Mouse (Mus musculus): ENCODE data around the gene Sox2. TPM values are rescaled to one million over a fixed set of nuclear protein-coding genes. Genes with fewer than 3 reads are reported as not detected.

Gene Sox2
- polyA plus RNA-seq, 1 experiment from 2014 or later = 0.14 TPM

DNA sequence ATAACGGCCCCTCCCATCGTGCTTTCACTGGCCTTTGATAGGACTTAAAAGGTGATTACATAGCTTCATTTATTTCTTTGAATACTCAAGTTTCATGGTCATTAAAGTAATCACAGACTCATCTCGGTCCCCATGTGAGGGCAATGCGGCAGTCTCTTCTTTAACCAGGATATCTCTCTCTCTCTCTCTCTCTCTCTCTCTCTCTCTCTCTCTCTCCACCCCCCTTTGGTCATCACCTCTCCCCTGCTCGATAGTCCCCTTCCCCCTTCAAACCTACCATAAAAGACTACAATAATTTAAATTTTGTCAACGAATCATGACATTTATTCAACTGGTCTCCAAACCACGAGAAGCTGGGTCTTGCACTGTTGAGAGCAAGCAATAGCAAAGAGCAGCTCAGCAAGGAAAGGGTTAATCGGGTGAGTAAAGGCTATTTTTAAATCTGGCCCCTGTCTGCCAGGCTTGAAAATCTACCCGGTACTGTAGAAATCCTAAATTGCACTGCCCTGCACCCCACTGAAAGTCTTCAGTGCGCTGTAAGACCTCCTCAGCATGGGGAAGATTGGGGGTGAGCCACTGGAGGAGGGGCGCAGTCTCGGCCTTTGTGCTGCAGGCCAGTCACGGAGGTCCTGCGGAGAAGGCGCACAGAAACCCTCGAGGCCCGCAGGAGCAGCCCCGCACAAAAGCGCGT is 41.6 kb downstream of the Sox2 start:
- H3K9me3 ChIP-seq (replicated peaks; ENCODE audit: control insufficient read depth, low read length) = no peaks in the 10 kb centered on the region
- ATAC-seq (replicated peaks; ENCODE audit: insufficient number of reproducible peaks, low FRiP score, low TSS enrichment) = no peak
- H3K4me1 ChIP-seq (ENCODE audit: control insufficient read depth, insufficient read depth, low read length) = no peaks in the 10 kb centered on the region
- H3K36me3 ChIP-seq (ENCODE audit: control insufficient read depth, insufficient read depth, low read length) = no peaks in the 10 kb centered on the region
- H3K27ac ChIP-seq (ENCODE audit: low read depth, low read length) = no peak overlapping the region
- 0 out of 2 replicates have a peak, but pooled peaks cover 2% of the 10 kb centered on the region for H3K27me3 ChIP-seq (ENCODE audit: control insufficient read depth, insufficient read depth, low read length)
- peak overlapping the region; percentile 41 for H3K4me3 ChIP-seq (ENCODE audit: low read depth, low read length)
- 10% methylated on average over 20 of the region's 20 CpGs for WGBS (ENCODE audit: insufficient replicate concordance)
- peak overlapping the region; percentile 79 for H3K4me2 ChIP-seq
- H3K9ac ChIP-seq (ENCODE audit: low read depth, low read length) = peak overlapping the region; percentile 64

DNA sequence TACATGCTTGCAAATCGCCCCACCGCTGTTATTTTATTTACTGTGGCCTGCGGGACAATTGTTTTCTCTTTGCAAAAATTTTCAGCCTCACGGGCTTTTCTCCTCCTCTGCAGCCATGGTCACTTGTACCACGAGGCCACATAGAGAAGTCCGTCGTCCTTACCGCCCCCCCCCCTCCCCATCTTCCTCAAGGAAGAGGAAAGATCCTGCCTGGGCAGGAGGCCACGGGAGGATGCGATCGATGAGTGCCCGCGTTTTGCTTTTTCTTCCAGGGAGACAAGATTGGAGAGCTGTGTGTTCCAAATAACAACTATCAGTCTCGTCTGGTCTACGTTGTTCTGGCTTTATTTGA is 42.2 kb downstream of the Sox2 start:
- Histone ChIP-seq H3K9me3 (replicated peaks; ENCODE audit: control insufficient read depth, low read length) (no peaks in the 10 kb centered on the region), H3K4me3 (ENCODE audit: low read depth, low read length) (peak overlapping the region; percentile 41), H3K36me3 (ENCODE audit: control insufficient read depth, insufficient read depth, low read length) (no peaks in the 10 kb centered on the region), H3K27ac (ENCODE audit: low read depth, low read length) (no peak overlapping the region), H3K27me3 (ENCODE audit: control insufficient read depth, insufficient read depth, low read length) (0 out of 2 replicates have a peak, but pooled peaks cover 2% of the 10 kb centered on the region), H3K9ac (ENCODE audit: low read depth, low read length) (peak overlapping the region; percentile 64), H3K4me1 (ENCODE audit: control insufficient read depth, insufficient read depth, low read length) (no peaks in the 10 kb centered on the region), H3K4me2 (peak overlapping the region; percentile 79)
- ATAC-seq (replicated peaks; ENCODE audit: insufficient number of reproducible peaks, low FRiP score, low TSS enrichment) = no peak
- 13% methylated on average over 15 of the region's 15 CpGs for WGBS (ENCODE audit: insufficient replicate concordance)

MicroRNAs encoded within 50 kb of the gene (microRNA counts, 519-probe panel; counts per million panel counts)
- microRNA mmu-miR-1897-3p = 32.2 counts per million

Small RNA genes lying within 50 kb of the gene (microRNA-seq; reads per million reads assigned to microRNA genes)
- gene Mir1897 (ENCODE audit: borderline number of aligned reads) = not detected
